Mouse (Mus musculus): Measurements from ENCODE around the gene Ccr10. TPM values are rescaled to one million over a fixed set of nuclear protein-coding genes. Genes with fewer than 3 reads are reported as not detected.

The Ccr10 gene
- total and polyA plus RNA-seq, 3 experiments, result not detected

GRCm38 (mm10) chr11:101194137-101194536, 18.9 kb upstream of the Ccr10 start:
- H3K36me3 ChIP-seq (ENCODE audit: control insufficient read depth in 1 of 2, insufficient read depth in 2 of 2, low read length in 2 of 2), result peaks cover 0 to 21% of the 10 kb centered on the region in 2 experiments; a peak in 3 of 4 replicates
- DNase-seq (ENCODE audit: low read depth, low spot score), result peak; percentile 44
- no peak overlapping the region for H3K9ac ChIP-seq (ENCODE audit: control insufficient read depth, low read depth, low read length, poor library complexity, severe bottlenecking)
- H3K27ac ChIP-seq (ENCODE audit: control insufficient read depth, low read depth, low read length), result no peak overlapping the region
- peaks cover 8 to 24% of the 10 kb centered on the region in 2 experiments for H3K4me1 ChIP-seq (ENCODE audit: control insufficient read depth in 1 of 2, insufficient read depth in 2 of 2, low read length in 2 of 2)
- no peaks in the 10 kb centered on the region for H3K9me3 ChIP-seq (replicated peaks; ENCODE audit: insufficient read depth, low read length)
- TF ChIP-seq MAZ (IDR thresholded peaks at IDR 0.05; ENCODE audit: low read depth, low read length), result no peak
- no peak for TF ChIP-seq MAFK (IDR thresholded peaks at IDR 0.05; ENCODE audit: borderline replicate concordance, low read depth, low read length)
- TF ChIP-seq EP300 (IDR thresholded peaks at IDR 0.05; ENCODE audit: low read depth in 1 of 2, low read length in 2 of 2), result no peak
- no peak for TF ChIP-seq CHD2 (IDR thresholded peaks at IDR 0.05; ENCODE audit: low read length)
- no peak for TF ChIP-seq POLR2A (IDR thresholded peaks at IDR 0.05; ENCODE audit: control insufficient read depth in 1 of 2, insufficient read depth in 1 of 2, low read depth in 1 of 2, low read length in 2 of 2, poor library complexity in 1 of 2)
- no peak for TF ChIP-seq GABPA (IDR thresholded peaks at IDR 0.05; ENCODE audit: low read depth, low read length)
- no peak for TF ChIP-seq CHD1 (IDR thresholded peaks at IDR 0.05; ENCODE audit: low read depth, low read length)
- TF ChIP-seq E2F4 (IDR thresholded peaks at IDR 0.05; ENCODE audit: borderline replicate concordance, low read depth, low read length), result no peak
- no peaks in the 10 kb centered on the region for H3K27me3 ChIP-seq (ENCODE audit: control insufficient read depth in 1 of 2, insufficient read depth in 2 of 2, low read length in 2 of 2)
- no peak overlapping the region for H3K4me3 ChIP-seq (ENCODE audit: control insufficient read depth in 1 of 2, insufficient read depth in 1 of 2, low read depth in 2 of 2, low read length in 2 of 2)
- H3K79me2 ChIP-seq (ENCODE audit: control insufficient read depth, insufficient read depth, low read length, poor library complexity), result no peaks in the 10 kb centered on the region

DNA sequence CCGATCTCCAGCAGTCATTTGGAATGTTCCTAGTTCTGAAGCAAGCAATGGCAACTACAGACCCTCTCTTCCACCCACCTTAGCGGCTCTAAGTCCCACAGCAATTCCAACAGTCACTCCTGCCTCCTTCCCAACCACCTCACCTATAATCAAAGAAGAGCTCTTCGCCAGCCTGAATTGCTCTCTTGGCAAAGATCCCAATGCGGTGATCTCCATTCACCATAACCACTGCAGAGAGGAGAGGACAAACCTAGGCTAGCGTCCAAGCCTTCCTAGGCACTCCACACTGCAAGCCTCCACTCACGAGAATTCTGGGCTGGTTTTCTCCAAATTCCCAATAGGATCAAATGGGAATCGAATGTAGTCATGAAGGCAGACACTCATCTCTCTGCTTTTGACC, 17.8 kb upstream of the Ccr10 start:
- no peak for TF ChIP-seq SIN3A (IDR thresholded peaks at IDR 0.05; ENCODE audit: low read length)
- no peak for TF ChIP-seq RAD21 (IDR thresholded peaks at IDR 0.05; ENCODE audit: low read depth, low read length)
- TF ChIP-seq POLR2AphosphoS2 (IDR thresholded peaks at IDR 0.05; ENCODE audit: low read length), result no peak
- TF ChIP-seq MAZ (IDR thresholded peaks at IDR 0.05; ENCODE audit: low read depth, low read length), result no peak
- TF ChIP-seq ZC3H11A (IDR thresholded peaks at IDR 0.05; ENCODE audit: low read depth, low read length), result no peak
- no peak for TF ChIP-seq GABPA (IDR thresholded peaks at IDR 0.05; ENCODE audit: low read depth, low read length)
- TF ChIP-seq E2F4 (IDR thresholded peaks at IDR 0.05; ENCODE audit: borderline replicate concordance, low read depth, low read length), result no peak
- TF ChIP-seq BHLHE40 (IDR thresholded peaks at IDR 0.05; ENCODE audit: borderline replicate concordance, low read depth, low read length), result no peak
- peaks cover 10 to 26% of the 10 kb centered on the region in 2 experiments for H3K4me1 ChIP-seq (ENCODE audit: control insufficient read depth in 1 of 2, insufficient read depth in 2 of 2, low read length in 2 of 2)
- DNase-seq (ENCODE audit: low read depth, low spot score), result no peak
- H3K27ac ChIP-seq (ENCODE audit: control insufficient read depth, low read depth, low read length), result no peak overlapping the region
- H3K9ac ChIP-seq (ENCODE audit: control insufficient read depth, low read depth, low read length, poor library complexity, severe bottlenecking), result no peak overlapping the region
- H3K36me3 ChIP-seq (ENCODE audit: control insufficient read depth in 1 of 2, insufficient read depth in 2 of 2, low read length in 2 of 2), result peaks cover 0 to 23% of the 10 kb centered on the region in 2 experiments; a peak in 3 of 4 replicates
- H3K9me3 ChIP-seq (replicated peaks; ENCODE audit: insufficient read depth, low read length), result no peaks in the 10 kb centered on the region
- H3K27me3 ChIP-seq (ENCODE audit: control insufficient read depth in 1 of 2, insufficient read depth in 2 of 2, low read length in 2 of 2), result no peaks in the 10 kb centered on the region
- no peaks in the 10 kb centered on the region for H3K79me2 ChIP-seq (ENCODE audit: control insufficient read depth, insufficient read depth, low read length, poor library complexity)
- H3K4me3 ChIP-seq (ENCODE audit: control insufficient read depth in 1 of 2, insufficient read depth in 1 of 2, low read depth in 2 of 2, low read length in 2 of 2), result no peak overlapping the region

- no peaks in the 10 kb centered on the region for H3K9me3 ChIP-seq (replicated peaks; ENCODE audit: insufficient read depth, low read length)
- TF ChIP-seq MAFK (IDR thresholded peaks at IDR 0.05; ENCODE audit: borderline replicate concordance, low read depth, low read length) (no peak), BHLHE40 (IDR thresholded peaks at IDR 0.05; ENCODE audit: borderline replicate concordance, low read depth, low read length) (no peak), RAD21 (IDR thresholded peaks at IDR 0.05; ENCODE audit: low read depth, low read length) (no peak), USF2 (IDR thresholded peaks at IDR 0.05; ENCODE audit: borderline replicate concordance in 1 of 2, insufficient read depth in 1 of 2, low read depth in 1 of 2, low read length in 2 of 2) (no peak), TBP (IDR thresholded peaks at IDR 0.05; ENCODE audit: low read depth, low read length) (no peak), KAT2A (conservative IDR thresholded peaks at IDR 0.05; ENCODE audit: low read depth, low read length) (no peak)
- H3K36me3 ChIP-seq (ENCODE audit: control insufficient read depth in 1 of 2, insufficient read depth in 2 of 2, low read length in 2 of 2), result peaks cover 0 to 23% of the 10 kb centered on the region in 2 experiments; a peak in 3 of 4 replicates
- no peaks in the 10 kb centered on the region for H3K79me2 ChIP-seq (ENCODE audit: control insufficient read depth, insufficient read depth, low read length, poor library complexity)
- peaks cover 10 to 26% of the 10 kb centered on the region in 2 experiments for H3K4me1 ChIP-seq (ENCODE audit: control insufficient read depth in 1 of 2, insufficient read depth in 2 of 2, low read length in 2 of 2)
- no peaks in the 10 kb centered on the region for H3K27me3 ChIP-seq (ENCODE audit: control insufficient read depth in 1 of 2, insufficient read depth in 2 of 2, low read length in 2 of 2)
- no peak overlapping the region for H3K27ac ChIP-seq (ENCODE audit: control insufficient read depth, low read depth, low read length)
- H3K4me3 ChIP-seq (ENCODE audit: control insufficient read depth in 1 of 2, insufficient read depth in 1 of 2, low read depth in 2 of 2, low read length in 2 of 2), result no peak overlapping the region
- no peak overlapping the region for H3K9ac ChIP-seq (ENCODE audit: control insufficient read depth, low read depth, low read length, poor library complexity, severe bottlenecking)
- no peak for DNase-seq (ENCODE audit: low read depth, low spot score)
These were observed 17.4 kb upstream of the Ccr10 start for GRCm38 (mm10) chr11:101192646-101193045.

Measured in MEL (cell line).